Mouse (Mus musculus): Measurements from ENCODE around the gene Zfp953. TPM values are rescaled to one million over a fixed set of nuclear protein-coding genes. Genes with fewer than 3 reads are reported as not detected.
A peak's percentile ranks its signal among the peaks of the same experiment; 100 is the strongest.

Gene Zfp953
- polyA plus RNA-seq, 1 experiment from 2014 or later, result 1.2 TPM

DNA sequence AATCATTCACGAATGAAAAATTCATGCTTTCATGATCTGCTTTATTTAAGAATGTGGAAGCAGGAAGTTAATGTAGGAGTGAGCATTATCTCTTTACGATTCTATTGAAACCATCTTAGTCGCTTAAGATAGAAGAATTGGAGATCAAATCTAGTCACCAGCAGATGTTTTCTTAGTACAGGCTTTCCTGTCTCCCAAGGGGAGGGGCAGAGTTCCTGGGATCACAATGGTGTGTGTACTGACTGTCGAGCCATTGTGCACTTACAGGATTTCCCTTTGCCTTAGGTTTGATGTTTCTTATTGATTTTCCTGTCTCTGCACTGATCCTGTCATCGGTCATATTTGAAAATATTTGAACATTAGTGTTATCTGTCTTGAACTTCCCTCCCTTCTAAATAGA lies 53.7 kb downstream of the Zfp953 start:
- WGBS, result 41% methylated on average over 5 of the region's 5 CpGs
- Histone ChIP-seq H3K9me3 (ENCODE audit: control insufficient read depth, low read length) (no peaks in the 10 kb centered on the region), H3K27ac (ENCODE audit: low read depth, low read length) (no peak overlapping the region), H3K36me3 (ENCODE audit: control insufficient read depth, insufficient read depth, low read length) (no peaks in the 10 kb centered on the region), H3K4me2 (replicated peaks; ENCODE audit: low read depth, low read length) (peak overlapping the region; percentile 72), H3K27me3 (ENCODE audit: control insufficient read depth, insufficient read depth, low read length) (no peaks in the 10 kb centered on the region), H3K4me1 (replicated peaks; ENCODE audit: control insufficient read depth, insufficient read depth, low read length) (no peaks in the 10 kb centered on the region), H3K4me3 (ENCODE audit: low read depth, low read length) (peak overlapping the region; percentile 47; the same call in 1 of the 2 replicates), H3K9ac (ENCODE audit: low read depth, low read length) (no peak overlapping the region; the same call in 1 of the 2 replicates)
- DNase-seq (ENCODE audit: low spot score), result peak; percentile 29
- ATAC-seq (ENCODE audit: low FRiP score), result peak; percentile 77

DNA sequence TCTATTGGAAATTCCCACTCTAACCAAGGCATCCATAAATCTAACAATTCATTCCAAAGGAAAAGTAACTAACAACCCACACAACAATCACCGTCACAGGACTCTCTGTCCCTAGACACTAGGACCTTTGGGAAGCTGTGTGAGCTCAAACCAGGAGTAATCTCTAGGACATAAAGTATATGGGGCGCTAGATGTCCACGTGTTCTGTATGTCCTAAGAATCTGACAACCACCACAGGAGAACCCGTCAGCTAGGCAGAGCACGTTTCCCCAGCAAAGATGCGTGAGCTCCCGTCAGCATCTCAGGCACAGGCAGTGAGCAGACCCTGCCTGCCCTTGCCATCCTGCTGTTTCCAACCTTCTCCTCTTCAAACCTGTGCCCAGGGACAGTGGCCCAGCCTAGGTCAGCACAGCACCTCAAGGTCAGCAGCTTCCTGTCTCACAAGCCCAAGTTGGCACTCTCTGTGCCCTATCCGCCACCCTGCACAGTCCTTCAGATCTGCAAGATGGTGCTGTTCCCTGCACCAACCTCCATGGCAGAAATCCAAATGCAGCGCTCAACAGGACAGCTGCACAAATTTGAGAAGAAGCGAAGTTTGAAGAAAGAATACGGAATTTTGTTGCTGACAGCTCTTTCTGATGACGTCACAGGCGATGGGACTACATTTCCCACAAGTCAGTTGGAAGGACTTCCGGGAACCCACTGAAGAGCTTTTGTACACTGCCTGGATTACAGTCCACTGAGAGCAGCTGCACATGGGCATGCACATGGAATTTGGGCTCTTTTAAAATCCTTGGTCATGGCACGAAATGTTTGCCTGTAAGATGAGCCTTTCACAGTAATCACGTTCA lies 54.4 kb downstream of the Zfp953 start, which contains the start of gene Zfp457:
Gene Zfp457, minus strand, starts transcription at position 664 of the 851 bp plus-strand sequence.
- Histone ChIP-seq H3K36me3 (ENCODE audit: control insufficient read depth, insufficient read depth, low read length) (no peaks in the 10 kb centered on the region), H3K9me3 (ENCODE audit: control insufficient read depth, low read length) (no peaks in the 10 kb centered on the region), H3K9ac (ENCODE audit: low read depth, low read length) (peak within 1 kb of the TSS; percentile 62), H3K27ac (ENCODE audit: low read depth, low read length) (no peak within 1 kb of the TSS), H3K27me3 (ENCODE audit: control insufficient read depth, insufficient read depth, low read length) (no peaks in the 10 kb centered on the region), H3K4me2 (replicated peaks; ENCODE audit: low read depth, low read length) (peak within 1 kb of the TSS; percentile 72), H3K4me3 (ENCODE audit: low read depth, low read length) (peak within 1 kb of the TSS; percentile 47), H3K4me1 (replicated peaks; ENCODE audit: control insufficient read depth, insufficient read depth, low read length) (no peaks in the 10 kb centered on the region)
- 14% methylated on average over 16 of the region's 16 CpGs for WGBS
- ATAC-seq (ENCODE audit: low FRiP score) (peak; percentile 100), DNase-seq (ENCODE audit: low spot score) (peak; percentile 92)

Other genes with a start within 250 kb of the Zfp953 start
- gene Rslcan18, start 244.3 kb downstream of the Zfp953 start, polyA plus RNA-seq (2014; fragmentation: Nextera tagmentation; extraction: Ambion mirVana), result 0.14 and 0.26 TPM in 2 replicates
- 1.7 and 3.3 TPM in 2 replicates for gene Zfp759, start 238.9 kb downstream of the Zfp953 start, polyA plus RNA-seq (2014; fragmentation: Nextera tagmentation; extraction: Ambion mirVana)
- 4.5 and 5.4 TPM in 2 replicates for gene Rsl1, start 187.4 kb downstream of the Zfp953 start, polyA plus RNA-seq (2014; fragmentation: Nextera tagmentation; extraction: Ambion mirVana)
- gene Zfp455, start 166.1 kb downstream of the Zfp953 start, polyA plus RNA-seq (2014; fragmentation: Nextera tagmentation; extraction: Ambion mirVana), result 0.86 and 1.2 TPM in 2 replicates
- 2.9 and 4.0 TPM in 2 replicates for gene Zfp458, start 82.1 kb downstream of the Zfp953 start, polyA plus RNA-seq (2014; fragmentation: Nextera tagmentation; extraction: Ambion mirVana)
- gene Zfp457, start 54.1 kb downstream of the Zfp953 start, polyA plus RNA-seq (2014; fragmentation: Nextera tagmentation; extraction: Ambion mirVana), result 0.43 and 0.56 TPM in 2 replicates
- 1.6 and 1.7 TPM in 2 replicates for gene Zfp595, start 28.0 kb downstream of the Zfp953 start, polyA plus RNA-seq (2014; fragmentation: Nextera tagmentation; extraction: Ambion mirVana)
- not detected in 2 replicates for gene Gm28044, start 69 bp downstream of the Zfp953 start, polyA plus RNA-seq (2014; fragmentation: Nextera tagmentation; extraction: Ambion mirVana)
- gene Gm28041, start 15.1 kb upstream of the Zfp953 start, polyA plus RNA-seq (2014; fragmentation: Nextera tagmentation; extraction: Ambion mirVana), result 0.25 TPM in 1 of 2 replicates, not detected in the other
- 1.1 and 1.2 TPM in 2 replicates for gene Zfp456, start 15.2 kb upstream of the Zfp953 start, polyA plus RNA-seq (2014; fragmentation: Nextera tagmentation; extraction: Ambion mirVana)
- gene Zfp429, start 39.2 kb upstream of the Zfp953 start, polyA plus RNA-seq (2014; fragmentation: Nextera tagmentation; extraction: Ambion mirVana), result 3.2 and 4.3 TPM in 2 replicates
- 0.70 and 1.4 TPM in 2 replicates for gene Zfp459, start 60.8 kb upstream of the Zfp953 start, polyA plus RNA-seq (2014; fragmentation: Nextera tagmentation; extraction: Ambion mirVana)
- 7.5 TPM in 2 replicates for gene Zfp874a, start 91.0 kb upstream of the Zfp953 start, polyA plus RNA-seq (2014; fragmentation: Nextera tagmentation; extraction: Ambion mirVana)
- 1.3 and 1.4 TPM in 2 replicates for gene Zfp874b, start 123.7 kb upstream of the Zfp953 start, polyA plus RNA-seq (2014; fragmentation: Nextera tagmentation; extraction: Ambion mirVana)
- gene Zfp58, start 139.9 kb upstream of the Zfp953 start, polyA plus RNA-seq (2014; fragmentation: Nextera tagmentation; extraction: Ambion mirVana), result 15.4 and 15.6 TPM in 2 replicates
- 0.23 TPM in 1 of 2 replicates, not detected in the other for gene Gm26965, start 165.5 kb upstream of the Zfp953 start, polyA plus RNA-seq (2014; fragmentation: Nextera tagmentation; extraction: Ambion mirVana)
- gene Zfp87, start 165.6 kb upstream of the Zfp953 start, polyA plus RNA-seq (2014; fragmentation: Nextera tagmentation; extraction: Ambion mirVana), result 34.9 and 39.7 TPM in 2 replicates
- gene Zfp748, start 193.2 kb upstream of the Zfp953 start, polyA plus RNA-seq (2014; fragmentation: Nextera tagmentation; extraction: Ambion mirVana), result 19.5 and 21.8 TPM in 2 replicates
- 5.4 and 5.6 TPM in 2 replicates for gene Zfp729b, start 249.1 kb upstream of the Zfp953 start, polyA plus RNA-seq (2014; fragmentation: Nextera tagmentation; extraction: Ambion mirVana)